Mouse (Mus musculus): ENCODE results near the gene Cntn1. TPM values are rescaled to one million over a fixed set of nuclear protein-coding genes. Genes with fewer than 3 reads are reported as not detected.

Cntn1 gene
- polyA plus RNA-seq, 1 experiment from 2014 or later = 0.51 TPM

DNA sequence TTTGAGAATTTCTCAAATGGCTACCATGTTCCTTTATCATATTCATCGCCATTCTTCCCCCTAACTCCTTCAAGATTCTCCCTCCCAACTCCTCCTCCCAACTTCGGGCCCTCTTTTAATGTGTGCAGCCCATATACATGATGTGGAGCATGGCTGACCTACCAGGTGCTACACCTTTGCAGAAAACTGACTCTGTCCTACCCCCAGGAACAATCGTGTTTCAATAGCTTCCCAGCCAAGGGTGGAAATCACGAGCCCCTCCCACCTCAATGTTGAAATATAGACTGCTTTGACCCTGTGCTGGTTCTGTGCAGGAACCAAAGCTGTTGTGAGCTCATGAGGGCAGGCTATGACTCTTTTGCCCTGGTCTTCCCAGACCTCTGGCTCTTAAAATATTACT is 236.7 kb downstream of the Cntn1 start:
- H3K4me3 ChIP-seq (ENCODE audit: low read depth, low read length) = no peak overlapping the region
- 79% methylated on average over 4 of the region's 4 CpGs for WGBS
- H3K9me3 ChIP-seq (ENCODE audit: low read depth, low read length) = no peaks in the 10 kb centered on the region
- no peak overlapping the region for H3K27ac ChIP-seq (ENCODE audit: low read depth)
- ATAC-seq (ENCODE audit: insufficient read depth) (no peak), DNase-seq (no peak)
- no peaks in the 10 kb centered on the region for H3K27me3 ChIP-seq (ENCODE audit: insufficient read depth, low read length)
- no peaks in the 10 kb centered on the region for H3K36me3 ChIP-seq (ENCODE audit: insufficient read depth)
- H3K4me2 ChIP-seq = no peak overlapping the region
- H3K9ac ChIP-seq = no peak overlapping the region
- no peak for TF ChIP-seq CTCF (IDR thresholded peaks at IDR 0.05; ENCODE audit: low read depth)
- no peaks in the 10 kb centered on the region for H3K4me1 ChIP-seq (ENCODE audit: insufficient read depth)

DNA sequence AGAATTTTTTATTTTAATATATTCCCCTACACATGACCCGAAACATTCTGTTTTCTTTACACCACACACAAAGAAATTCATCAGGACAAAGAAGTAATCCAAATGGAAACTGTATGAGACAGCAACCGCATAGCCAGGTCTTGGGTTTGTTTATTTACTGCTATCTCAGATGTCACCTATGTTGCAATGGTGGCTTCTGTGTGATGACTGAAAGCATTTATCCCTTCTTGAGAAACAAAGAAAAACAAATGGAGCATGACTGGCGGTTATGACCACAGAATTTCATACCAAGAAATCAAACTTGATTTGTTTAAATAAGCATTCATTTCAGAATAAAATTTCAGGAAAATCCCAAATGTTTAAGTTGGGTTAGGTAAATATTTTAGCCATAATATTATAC is 245.5 kb downstream of the Cntn1 start:
- no peak for TF ChIP-seq CTCF (IDR thresholded peaks at IDR 0.05; ENCODE audit: low read depth)
- Histone ChIP-seq H3K36me3 (ENCODE audit: insufficient read depth) (no peaks in the 10 kb centered on the region), H3K4me1 (ENCODE audit: insufficient read depth) (no peaks in the 10 kb centered on the region), H3K9ac (no peak overlapping the region), H3K27ac (ENCODE audit: low read depth) (no peak overlapping the region), H3K4me2 (no peak overlapping the region), H3K9me3 (ENCODE audit: low read depth, low read length) (no peaks in the 10 kb centered on the region), H3K4me3 (ENCODE audit: low read depth, low read length) (no peak overlapping the region), H3K27me3 (ENCODE audit: insufficient read depth, low read length) (no peaks in the 10 kb centered on the region)
- ATAC-seq (ENCODE audit: insufficient read depth) (no peak), DNase-seq (no peak)
- WGBS = 71% methylated on average over 3 of the region's 3 CpGs

DNA sequence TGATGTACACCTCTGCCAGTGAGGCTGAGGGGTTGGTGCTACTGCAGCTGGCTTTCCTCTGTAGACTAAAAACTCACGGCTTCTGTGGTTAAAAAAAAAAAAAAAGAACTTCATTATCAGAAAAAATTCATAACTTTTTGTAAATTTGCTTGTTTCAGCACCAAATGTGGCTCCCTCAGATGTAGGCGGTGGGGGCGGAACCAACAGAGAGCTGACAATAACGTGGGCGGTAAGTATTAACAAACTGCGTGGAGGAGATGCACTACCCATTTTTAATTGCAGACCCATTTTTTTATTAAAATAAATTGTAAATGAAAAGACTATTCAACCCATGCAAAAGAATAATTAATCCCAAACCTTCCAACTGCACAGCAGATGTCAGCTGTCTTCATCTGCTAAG is 251.8 kb downstream of the Cntn1 start:
- Histone ChIP-seq H3K9me3 (ENCODE audit: low read depth, low read length) (no peaks in the 10 kb centered on the region), H3K4me2 (no peak overlapping the region), H3K36me3 (ENCODE audit: insufficient read depth) (no peaks in the 10 kb centered on the region), H3K4me1 (ENCODE audit: insufficient read depth) (no peaks in the 10 kb centered on the region), H3K9ac (no peak overlapping the region), H3K27me3 (ENCODE audit: insufficient read depth, low read length) (no peaks in the 10 kb centered on the region), H3K4me3 (ENCODE audit: low read depth, low read length) (no peak overlapping the region), H3K27ac (ENCODE audit: low read depth) (no peak overlapping the region)
- TF ChIP-seq CTCF (IDR thresholded peaks at IDR 0.05; ENCODE audit: low read depth) = no peak
- no peak for DNase-seq
- 79% methylated on average over 6 of the region's 6 CpGs for WGBS
- ATAC-seq (ENCODE audit: insufficient read depth) = no peak

DNA sequence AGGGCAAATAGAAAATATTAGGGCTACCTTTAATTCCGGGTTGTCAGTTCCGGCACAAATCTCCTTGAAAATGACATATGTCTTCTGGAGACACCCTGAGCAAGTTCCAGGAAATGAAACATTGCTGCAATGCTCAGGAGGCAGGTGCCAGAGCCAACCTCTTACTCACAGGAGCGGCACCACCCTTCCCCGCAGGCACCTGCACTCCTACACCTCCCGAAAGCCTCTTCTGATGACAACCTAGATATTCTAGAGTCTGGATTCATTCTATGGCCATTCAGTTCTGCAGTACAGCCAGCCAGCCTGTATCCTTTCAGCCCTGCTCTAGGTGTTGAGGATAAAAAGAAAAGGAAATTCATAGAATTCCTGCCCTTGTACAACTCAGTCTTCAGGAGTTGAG is 253.3 kb downstream of the Cntn1 start:
- no peak for DNase-seq
- no peaks in the 10 kb centered on the region for H3K9me3 ChIP-seq (ENCODE audit: low read depth, low read length)
- no peaks in the 10 kb centered on the region for H3K4me1 ChIP-seq (ENCODE audit: insufficient read depth)
- no peak overlapping the region for H3K27ac ChIP-seq (ENCODE audit: low read depth)
- WGBS = 82% methylated on average over 5 of the region's 5 CpGs
- no peak for ATAC-seq (ENCODE audit: insufficient read depth)
- no peaks in the 10 kb centered on the region for H3K27me3 ChIP-seq (ENCODE audit: insufficient read depth, low read length)
- H3K4me2 ChIP-seq = no peak overlapping the region
- no peak for TF ChIP-seq CTCF (IDR thresholded peaks at IDR 0.05; ENCODE audit: low read depth)
- H3K4me3 ChIP-seq (ENCODE audit: low read depth, low read length) = no peak overlapping the region
- no peaks in the 10 kb centered on the region for H3K36me3 ChIP-seq (ENCODE audit: insufficient read depth)
- H3K9ac ChIP-seq = no peak overlapping the region

DNA sequence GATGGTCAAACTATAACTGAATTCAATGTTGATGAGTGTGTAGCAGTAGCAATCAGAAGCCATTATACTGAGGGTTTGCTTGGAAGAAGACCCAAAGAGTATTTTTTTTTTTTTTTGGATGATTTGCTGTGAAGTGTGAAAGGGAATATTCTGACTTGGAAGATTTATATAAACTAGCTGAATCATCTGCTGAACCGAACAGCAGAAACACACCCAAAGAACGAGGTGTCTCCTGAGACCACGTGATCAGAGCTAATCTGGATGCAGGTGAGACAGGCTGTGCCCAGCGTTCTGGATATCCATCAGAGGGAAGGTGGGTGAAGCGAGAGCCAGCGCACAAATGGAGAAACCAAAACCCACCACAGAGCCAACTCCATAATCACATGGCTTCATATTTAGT is 271.0 kb downstream of the Cntn1 start:
- Histone ChIP-seq H3K4me3 (ENCODE audit: low read depth, low read length) (no peak overlapping the region), H3K27me3 (ENCODE audit: insufficient read depth, low read length) (no peaks in the 10 kb centered on the region), H3K36me3 (ENCODE audit: insufficient read depth) (no peaks in the 10 kb centered on the region), H3K9ac (no peak overlapping the region), H3K9me3 (ENCODE audit: low read depth, low read length) (no peaks in the 10 kb centered on the region), H3K27ac (ENCODE audit: low read depth) (no peak overlapping the region), H3K4me1 (ENCODE audit: insufficient read depth) (no peaks in the 10 kb centered on the region), H3K4me2 (no peak overlapping the region)
- no peak for TF ChIP-seq CTCF (IDR thresholded peaks at IDR 0.05; ENCODE audit: low read depth)
- DNase-seq (no peak), ATAC-seq (ENCODE audit: insufficient read depth) (no peak)
- WGBS = 88% methylated on average over 6 of the region's 6 CpGs

DNA sequence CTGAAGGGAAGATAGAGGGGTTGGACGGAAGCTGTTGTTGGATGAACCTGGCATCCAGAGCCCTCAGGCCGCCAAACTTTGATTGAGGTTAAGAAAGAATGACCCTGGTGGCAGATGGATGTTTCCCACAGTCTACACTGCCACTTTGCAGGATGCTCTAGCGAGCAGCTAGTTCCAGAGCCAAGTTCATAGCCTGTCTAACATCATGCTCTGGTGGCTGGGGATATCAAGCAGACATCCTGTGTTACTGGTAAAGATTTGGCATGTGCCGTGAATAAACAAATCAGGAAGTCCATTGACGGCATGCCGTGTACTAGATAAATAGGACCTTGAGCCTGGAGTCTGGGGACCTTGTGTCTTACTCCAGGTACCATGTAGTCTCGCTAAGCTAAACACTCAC is 276.1 kb downstream of the Cntn1 start:
- H3K9ac ChIP-seq = no peak overlapping the region
- H3K4me1 ChIP-seq (ENCODE audit: insufficient read depth) = no peaks in the 10 kb centered on the region
- no peaks in the 10 kb centered on the region for H3K9me3 ChIP-seq (ENCODE audit: low read depth, low read length)
- no peak for ATAC-seq (ENCODE audit: insufficient read depth)
- no peak overlapping the region for H3K4me2 ChIP-seq
- H3K27me3 ChIP-seq (ENCODE audit: insufficient read depth, low read length) = no peaks in the 10 kb centered on the region
- 50% methylated on average over 7 of the region's 7 CpGs for WGBS
- H3K36me3 ChIP-seq (ENCODE audit: insufficient read depth) = no peaks in the 10 kb centered on the region
- no peak overlapping the region for H3K4me3 ChIP-seq (ENCODE audit: low read depth, low read length)
- peak; percentile 7 for DNase-seq
- TF ChIP-seq CTCF (IDR thresholded peaks at IDR 0.05; ENCODE audit: low read depth) = no peak
- H3K27ac ChIP-seq (ENCODE audit: low read depth) = no peak overlapping the region

DNA sequence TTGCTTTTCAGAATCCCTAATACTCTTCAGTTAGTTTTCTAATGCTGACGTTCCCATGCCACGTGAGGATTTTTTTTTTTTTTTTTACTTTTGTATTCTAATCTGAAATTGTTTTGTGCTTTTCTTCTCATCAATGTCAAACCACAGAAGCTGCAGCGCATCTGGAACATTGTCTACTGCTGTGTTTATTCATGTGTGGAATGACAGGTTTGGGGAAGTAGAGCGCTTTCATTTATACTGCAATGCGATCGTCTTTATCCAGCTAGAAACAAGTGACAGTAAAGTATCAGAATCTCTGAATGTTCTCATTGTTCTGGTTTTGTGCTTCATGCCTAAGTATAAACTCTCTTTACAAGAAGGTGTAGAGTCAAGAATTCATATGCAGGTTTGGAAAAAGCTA is 289.3 kb downstream of the Cntn1 start:
- Histone ChIP-seq H3K4me2 (no peak overlapping the region), H3K27ac (ENCODE audit: low read depth) (no peak overlapping the region), H3K36me3 (ENCODE audit: insufficient read depth) (no peaks in the 10 kb centered on the region), H3K9me3 (ENCODE audit: low read depth, low read length) (no peaks in the 10 kb centered on the region), H3K27me3 (ENCODE audit: insufficient read depth, low read length) (no peaks in the 10 kb centered on the region), H3K4me3 (ENCODE audit: low read depth, low read length) (no peak overlapping the region), H3K9ac (no peak overlapping the region), H3K4me1 (ENCODE audit: insufficient read depth) (no peaks in the 10 kb centered on the region; the same call in 1 of the 2 replicates)
- ATAC-seq (ENCODE audit: insufficient read depth) (no peak), DNase-seq (no peak)
- 84% methylated on average over 6 of the region's 6 CpGs for WGBS
- TF ChIP-seq CTCF (IDR thresholded peaks at IDR 0.05; ENCODE audit: low read depth) = no peak

DNA sequence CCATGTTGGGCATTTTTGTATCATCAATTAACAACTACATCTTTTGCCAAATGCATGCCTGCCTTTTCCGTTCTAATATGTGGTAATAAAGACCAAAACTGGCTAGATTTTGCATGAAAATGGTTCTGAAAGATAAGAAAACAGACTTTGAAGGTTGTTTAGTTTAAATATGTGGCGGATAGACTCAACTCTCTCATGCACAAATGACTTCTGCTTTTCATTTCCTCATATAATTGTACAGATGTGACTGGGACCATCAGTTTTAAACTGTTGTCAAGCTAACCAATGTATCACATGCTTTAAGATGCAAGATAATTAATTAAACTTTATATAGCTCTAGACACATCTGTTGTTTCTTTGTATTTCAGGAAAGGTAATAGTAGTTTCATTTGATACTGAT is 290.5 kb downstream of the Cntn1 start:
- H3K9ac ChIP-seq = no peak overlapping the region
- no peak for TF ChIP-seq CTCF (IDR thresholded peaks at IDR 0.05; ENCODE audit: low read depth)
- WGBS = 71% methylated on average over 2 of the region's 2 CpGs
- H3K27ac ChIP-seq (ENCODE audit: low read depth) = no peak overlapping the region
- no peak for DNase-seq
- H3K27me3 ChIP-seq (ENCODE audit: insufficient read depth, low read length) = no peaks in the 10 kb centered on the region
- H3K36me3 ChIP-seq (ENCODE audit: insufficient read depth) = no peaks in the 10 kb centered on the region
- no peak overlapping the region for H3K4me3 ChIP-seq (ENCODE audit: low read depth, low read length)
- no peak overlapping the region for H3K4me2 ChIP-seq
- ATAC-seq (ENCODE audit: insufficient read depth) = no peak
- no peaks in the 10 kb centered on the region; the same call in 1 of the 2 replicates for H3K4me1 ChIP-seq (ENCODE audit: insufficient read depth)
- no peaks in the 10 kb centered on the region for H3K9me3 ChIP-seq (ENCODE audit: low read depth, low read length)
